Mouse (Mus musculus) lung, postnatal 0 days (tissue): ENCODE results near the gene Ugt1a8. TPM values are rescaled to one million over a fixed set of nuclear protein-coding genes. Genes with fewer than 3 reads are reported as not detected.
"Not testable (repeated sequence)": the region's sequence is repeated elsewhere in the genome, so short reads cannot be mapped to it uniquely, and the experiment has no call there.

Source experiments
- ATAC-seq: fragments of 200-750 bp; cut with Nextera tagmentation; 2 replicates; pipeline ENCODE4 v1.8.0; 2017; ENCODE audit warnings: moderate library complexity
- DNase-seq: peaks from one replicate; pipeline ENCODE4 v3.0.0-alpha.2; 2016; ENCODE audit warnings: low spot score
- H3K27ac ChIP-seq: fragments of 300-500 bp; sonication (generic); 2 replicates; pipeline ENCODE4 v1.5.1; 2014; ENCODE audit warnings: antibody characterized with exemption, mild to moderate bottlenecking, low read length, mixed read lengths
- H3K27me3 ChIP-seq: fragments of 300-500 bp; sonication (generic); replicated peaks from 2 replicates; pipeline ENCODE4 v1.6.1; 2014; ENCODE audit warnings: low read length, mixed read lengths; ENCODE audit not compliant: insufficient read depth
- H3K36me3 ChIP-seq: fragments of 300-500 bp; sonication (generic); 2 replicates; pipeline ENCODE4 v1.6.1; 2014; ENCODE audit warnings: low read length, mixed read lengths; ENCODE audit not compliant: insufficient read depth
- H3K4me1 ChIP-seq: fragments of 300-500 bp; sonication (generic); 2 replicates; pipeline ENCODE4 v1.6.1; 2014; ENCODE audit warnings: antibody characterized with exemption, low read depth, low read length, mixed read lengths; ENCODE audit not compliant: insufficient read depth
- H3K4me2 ChIP-seq: fragments of 300-500 bp; sonication (generic); replicated peaks from 2 replicates; pipeline ENCODE4 v1.6.1; 2014; ENCODE audit warnings: low read depth, mild to moderate bottlenecking, low read length, moderate library complexity, mixed read lengths
- H3K4me3 ChIP-seq: fragments of 300-500 bp; sonication (generic); 2 replicates; pipeline ENCODE4 v1.5.1; 2014; ENCODE audit warnings: low read depth, low read length
- H3K9ac ChIP-seq: fragments of 300-500 bp; sonication (generic); replicated peaks from 2 replicates; pipeline ENCODE4 v1.6.1; 2014; ENCODE audit warnings: low read depth, mild to moderate bottlenecking
- H3K9me3 ChIP-seq: fragments of 300-500 bp; sonication (generic); 2 replicates; pipeline ENCODE4 v1.6.1; 2016; ENCODE audit warnings: low read length, mixed read lengths
- CTCF ChIP-seq: IDR thresholded peaks from 2 replicates; pipeline ENCODE4 v1.5.1; 2016; ENCODE audit warnings: antibody characterized with exemption, mild to moderate bottlenecking
- EP300 ChIP-seq: IDR thresholded peaks from 2 replicates; pipeline ENCODE4 v1.6.1; 2016; ENCODE audit warnings: antibody characterized with exemption, mild to moderate bottlenecking, control low read depth
- WGBS: fragments of 180-500 bp; shearing (Covaris S2); extraction: QIAGEN DNeasy Blood & Tissue Kit; methylation state at CpG from one replicate; pipeline ENCODE4 v1.1.7; 2014; 5-methylcytosine and 5-hydroxymethylcytosine counted together
- polyA plus RNA-seq: library from polyadenylated mRNA; unstranded; fragments of >200 nt; fragmentation: Nextera tagmentation; extraction: Ambion mirVana; gene quantifications from 2 replicates; pipeline ENCODE4 v1.2.1, GENCODE M21; 2015

Gene Ugt1a8
- polyA plus RNA-seq, 1 experiment from 2014 or later: not detected

GRCm38 (mm10) chr1:88136646-88137045 is 49.0 kb downstream of the Ugt1a8 start:
- Histone ChIP-seq H3K9ac (no peak overlapping the region), H3K4me1 (peaks cover 8% of the 10 kb centered on the region; the same call in 1 of the 2 replicates), H3K4me2 (no peak overlapping the region), H3K27ac (no peak overlapping the region), H3K36me3 (no peaks in the 10 kb centered on the region), H3K27me3 (no peaks in the 10 kb centered on the region), H3K4me3 (no peak overlapping the region), H3K9me3 (no peaks in the 10 kb centered on the region)
- 39% methylated on average over 2 of the region's 2 CpGs for WGBS
- ATAC-seq: no peak
- TF ChIP-seq CTCF: no peak
- TF ChIP-seq EP300: no peak
- peak; percentile 19 for DNase-seq

GRCm38 (mm10) chr1:88137264-88137663 is 49.7 kb downstream of the Ugt1a8 start:
- TF ChIP-seq EP300 (no peak), CTCF (no peak)
- ATAC-seq (no peak), DNase-seq (no peak)
- WGBS: 71% methylated on average over 3 of the region's 3 CpGs
- no peaks in the 10 kb centered on the region for H3K36me3 ChIP-seq
- no peaks in the 10 kb centered on the region for H3K27me3 ChIP-seq
- no peak overlapping the region for H3K4me3 ChIP-seq
- no peaks in the 10 kb centered on the region for H3K9me3 ChIP-seq
- no peak overlapping the region for H3K4me2 ChIP-seq
- no peak overlapping the region for H3K27ac ChIP-seq
- no peak overlapping the region for H3K9ac ChIP-seq
- H3K4me1 ChIP-seq: peaks cover 8% of the 10 kb centered on the region; the same call in 1 of the 2 replicates

GRCm38 (mm10) chr1:88138145-88138544 is 50.5 kb downstream of the Ugt1a8 start:
- Histone ChIP-seq H3K9ac (no peak overlapping the region), H3K27ac (no peak overlapping the region), H3K4me2 (no peak overlapping the region), H3K9me3 (no peaks in the 10 kb centered on the region), H3K36me3 (no peaks in the 10 kb centered on the region), H3K4me1 (peaks cover 8% of the 10 kb centered on the region; the same call in 1 of the 2 replicates), H3K4me3 (no peak overlapping the region), H3K27me3 (no peaks in the 10 kb centered on the region)
- 84% methylated on average over 1 of the region's 1 CpGs for WGBS
- TF ChIP-seq EP300: no peak
- TF ChIP-seq CTCF: no peak
- DNase-seq: no peak
- no peak for ATAC-seq

GRCm38 (mm10) chr1:88140492-88140891 is 52.9 kb downstream of the Ugt1a8 start:
- not testable (repeated sequence) for H3K27ac ChIP-seq, H3K36me3 ChIP-seq, H3K4me3 ChIP-seq, H3K9me3 ChIP-seq, H3K9ac ChIP-seq, H3K4me1 ChIP-seq, H3K4me2 ChIP-seq, H3K27me3 ChIP-seq, DNase-seq
- peak; percentile 78 for ATAC-seq
- 52% methylated on average over 1 of the region's 1 CpGs for WGBS

GRCm38 (mm10) chr1:88143966-88144675 is 56.5 kb downstream of the Ugt1a8 start:
- not testable (repeated sequence) for H3K4me1 ChIP-seq, H3K9ac ChIP-seq, H3K4me2 ChIP-seq, H3K4me3 ChIP-seq, H3K27ac ChIP-seq, H3K36me3 ChIP-seq, DNase-seq, H3K27me3 ChIP-seq, H3K9me3 ChIP-seq
- peak; percentile 77 for ATAC-seq
- peak; percentile 58 for TF ChIP-seq CTCF
- WGBS: 2% methylated on average over 5 of the region's 5 CpGs

GRCm38 (mm10) chr1:88145278-88145677 is 57.7 kb downstream of the Ugt1a8 start:
- peak; percentile 40 for DNase-seq
- not testable (repeated sequence) for H3K27me3 ChIP-seq, H3K27ac ChIP-seq, H3K4me1 ChIP-seq, ATAC-seq, H3K4me2 ChIP-seq, H3K4me3 ChIP-seq, H3K9ac ChIP-seq, H3K36me3 ChIP-seq, H3K9me3 ChIP-seq
- peak; percentile 55 for TF ChIP-seq CTCF
- WGBS: 67% methylated on average over 2 of the region's 2 CpGs

GRCm38 (mm10) chr1:88150133-88150532 is 62.5 kb downstream of the Ugt1a8 start:
- H3K9ac ChIP-seq, H3K4me2 ChIP-seq, H3K27me3 ChIP-seq, H3K4me3 ChIP-seq, H3K9me3 ChIP-seq, ATAC-seq, H3K4me1 ChIP-seq, DNase-seq, H3K27ac ChIP-seq, H3K36me3 ChIP-seq: not testable (repeated sequence)
- 40% methylated on average over 1 of the region's 2 CpGs for WGBS
- TF ChIP-seq CTCF: peak; percentile 53
